Comparison of ENCODE assay signal across 8 mouse cellular contexts in genomic region chr19:21742138-21742537, GRCm38 (mm10). TPM values are rescaled to one million over a fixed set of nuclear protein-coding genes. Genes with fewer than 3 reads are reported as not detected.
A peak's percentile ranks its signal among the peaks of the same experiment; 100 is the strongest.
DNase-seq lines count a peak whose midpoint lies in the region; ATAC-seq lines count a peak whose summit lies in the region.

No protein-coding gene starts in this region.

- no peaks in the 10 kb centered on the region for H3K36me3 ChIP-seq in forebrain, embryonic 14.5 days (ENCODE audit: control insufficient read depth, insufficient read depth, low read length)
- H3K36me3 ChIP-seq in forebrain, embryonic 11.5 days (ENCODE audit: control insufficient read depth, insufficient read depth, low read length), result no peaks in the 10 kb centered on the region
- no peaks in the 10 kb centered on the region for H3K36me3 ChIP-seq in neural tube, embryonic 14.5 days (ENCODE audit: control insufficient read depth, insufficient read depth, low read length)

- no peak overlapping the region; the same call in 1 of the 2 replicates for H3K27ac ChIP-seq in forebrain, embryonic 14.5 days (ENCODE audit: low read depth, low read length)
- no peak overlapping the region for H3K27ac ChIP-seq in forebrain, embryonic 11.5 days (ENCODE audit: low read depth, low read length)
- H3K27ac ChIP-seq in neural tube, embryonic 14.5 days (ENCODE audit: low read depth, low read length), result peak overlapping the region; percentile 55; the same call in 1 of the 2 replicates

- H3K4me3 ChIP-seq in forebrain, embryonic 14.5 days (ENCODE audit: low read depth, low read length), result no peak overlapping the region
- H3K4me3 ChIP-seq in forebrain, embryonic 11.5 days (ENCODE audit: low read depth, low read length), result no peak overlapping the region
- H3K4me3 ChIP-seq in neural tube, embryonic 14.5 days (ENCODE audit: low read depth, low read length), result no peak overlapping the region

- WGBS in forebrain, embryonic 14.5 days, result 62% methylated on average over 12 of the region's 12 CpGs
- WGBS in forebrain, embryonic 11.5 days, result 87% methylated on average over 12 of the region's 12 CpGs
- WGBS in neural tube, embryonic 14.5 days, result 53% methylated on average over 12 of the region's 12 CpGs

- ATAC-seq in forebrain, embryonic 14.5 days, result peak; percentile 83
- ATAC-seq in forebrain, embryonic 11.5 days (replicated peaks; ENCODE audit: low FRiP score), result no peak
- ATAC-seq in neural tube, embryonic 14.5 days (ENCODE audit: low read depth), result peak; percentile 38; the same call in 1 of the 2 replicates

- DNase-seq in forebrain, embryonic 14.5 days (ENCODE audit: low spot score), result peak; percentile 88
- no peak for DNase-seq in forebrain, embryonic 11.5 days (ENCODE audit: low spot score)
- peak; percentile 97 to 99 for DNase-seq in cerebellum, postnatal 36 days
- DNase-seq in layer of hippocampus, adult 18-20 months (ENCODE audit: low spot score in 2 of 2), result peak; percentile 69 to 87
- DNase-seq in spleen, adult 12 weeks (ENCODE audit: low spot score), result no peak
- no peak for DNase-seq in testis, postnatal 10 days (ENCODE audit: low spot score)
- no peak for DNase-seq in lung, adult 18-20 months

- no peaks in the 10 kb centered on the region for H3K27me3 ChIP-seq in forebrain, embryonic 14.5 days (replicated peaks; ENCODE audit: control insufficient read depth, insufficient read depth, low read length)
- no peaks in the 10 kb centered on the region for H3K27me3 ChIP-seq in forebrain, embryonic 11.5 days (ENCODE audit: control insufficient read depth, insufficient read depth, low read length)
- no peaks in the 10 kb centered on the region for H3K27me3 ChIP-seq in neural tube, embryonic 14.5 days (ENCODE audit: control insufficient read depth, insufficient read depth, low read length)

- no peaks in the 10 kb centered on the region for H3K9me3 ChIP-seq in forebrain, embryonic 14.5 days (replicated peaks; ENCODE audit: control insufficient read depth, low read length)
- no peaks in the 10 kb centered on the region for H3K9me3 ChIP-seq in forebrain, embryonic 11.5 days (ENCODE audit: control insufficient read depth, low read length)
- no peaks in the 10 kb centered on the region for H3K9me3 ChIP-seq in neural tube, embryonic 14.5 days (ENCODE audit: control insufficient read depth, low read length)

- peaks cover 8% of the 10 kb centered on the region; the same call in 1 of the 2 replicates for H3K4me1 ChIP-seq in forebrain, embryonic 14.5 days (ENCODE audit: control insufficient read depth, insufficient read depth, low read length)
- no peaks in the 10 kb centered on the region; the same call in 1 of the 2 replicates for H3K4me1 ChIP-seq in forebrain, embryonic 11.5 days (replicated peaks; ENCODE audit: control insufficient read depth, insufficient read depth, low read length)
- H3K4me1 ChIP-seq in neural tube, embryonic 14.5 days (ENCODE audit: control insufficient read depth, insufficient read depth, low read length), result peaks cover 5% of the 10 kb centered on the region; the same call in 1 of the 2 replicates

- no peak overlapping the region for H3K9ac ChIP-seq in forebrain, embryonic 14.5 days (ENCODE audit: low read length)
- no peak overlapping the region for H3K9ac ChIP-seq in forebrain, embryonic 11.5 days (ENCODE audit: low read length)
- H3K9ac ChIP-seq in neural tube, embryonic 14.5 days (replicated peaks; ENCODE audit: low read depth, low read length), result no peak overlapping the region

- H3K4me2 ChIP-seq in forebrain, embryonic 14.5 days (ENCODE audit: low read length), result peak overlapping the region; percentile 20; the same call in 1 of the 2 replicates
- no peak overlapping the region for H3K4me2 ChIP-seq in forebrain, embryonic 11.5 days (ENCODE audit: low read depth, low read length, severe bottlenecking)
- H3K4me2 ChIP-seq in neural tube, embryonic 14.5 days (ENCODE audit: low read depth, low read length), result 0 out of 2 replicates have a peak overlapping the region, but pooled peaks have one; percentile 6

RNA-seq across cellular contexts. Expression of gene Cemip2, which starts 36.0 kb away (rescaled TPM):
- polyA plus RNA-seq in forebrain, embryonic 14.5 days (2014; fragmentation: Nextera tagmentation; extraction: Ambion mirVana), result 29.2 and 35.3 TPM in 2 replicates
- polyA plus RNA-seq in forebrain, embryonic 11.5 days (2014; fragmentation: Nextera tagmentation; extraction: Ambion mirVana), result 75.4 and 77.2 TPM in 2 replicates
- 10 to 100 TPM; 10.3 to 11.0 TPM for total RNA-seq in layer of hippocampus, adult 18-20 months (2021)
- polyA plus RNA-seq in neural tube, embryonic 14.5 days (2014; fragmentation: Nextera tagmentation; extraction: Ambion mirVana), result 21.1 and 31.0 TPM in 2 replicates

Comparison
In these comparisons a context has a peak if more than half of its experiments do, and no peak if none do; other contexts are left out.
1. DNase-seq: peak in forebrain, embryonic 14.5 days (single experiment), cerebellum, postnatal 36 days (2 of 2) and layer of hippocampus, adult 18-20 months (2 of 2); none in forebrain, embryonic 11.5 days (single experiment), spleen, adult 12 weeks (single experiment), testis, postnatal 10 days (single experiment) and lung, adult 18-20 months (0 of 2).